Mouse (Mus musculus) left cerebral cortex, adult 11 months (tissue): ENCODE data around the gene Caps2.
"Not testable (repeated sequence)": the region's sequence is repeated elsewhere in the genome, so short reads cannot be mapped to it uniquely, and the experiment has no call there.

ENCODE experiments used
- DNase-seq: peaks from one replicate; pipeline ENCODE4 v3.0.0; 2022; ENCODE audit warnings: low spot score

Gene Caps2

GRCm38 (mm10) chr10:112163168-112163766 is at the start of gene Caps2:
Caps2 (plus strand) TSS chr10:112163621.
- peak; percentile 7 for DNase-seq

- not testable (repeated sequence) for DNase-seq
Observed at GRCm38 (mm10) chr10:112125090-112125489, 38.3 kb upstream of the Caps2 start.

- not testable (repeated sequence) for DNase-seq
Observed at GRCm38 (mm10) chr10:112127682-112128230, 35.7 kb upstream of the Caps2 start.

- DNase-seq, result no peak
Observed at GRCm38 (mm10) chr10:112132194-112132593, 31.2 kb upstream of the Caps2 start.

- peak; percentile 30 for DNase-seq
Observed at GRCm38 (mm10) chr10:112138050-112138870, 25.2 kb upstream of the Caps2 start.

GRCm38 (mm10) chr10:112138871-112139430 is 24.5 kb upstream of the Caps2 start:
- DNase-seq, result no peak

GRCm38 (mm10) chr10:112139834-112140233 is 23.6 kb upstream of the Caps2 start:
- DNase-seq, result no peak

- peak; percentile 83 for DNase-seq
Observed at GRCm38 (mm10) chr10:112159882-112160560, 3.4 kb upstream of the Caps2 start, which contains the start of gene Glipr1l3. Glipr1l3 (minus strand) TSS chr10:112160327.

GRCm38 (mm10) chr10:112177027-112177426 is 13.6 kb downstream of the Caps2 start:
- not testable (repeated sequence) for DNase-seq

GRCm38 (mm10) chr10:112193919-112194318 is 30.5 kb downstream of the Caps2 start:
- not testable (repeated sequence) for DNase-seq

- peak; percentile 42 for DNase-seq
Observed at GRCm38 (mm10) chr10:112203463-112203862, 40.0 kb downstream of the Caps2 start.

- no peak for DNase-seq
Observed at GRCm38 (mm10) chr10:112227073-112227472, 63.7 kb downstream of the Caps2 start.

- not testable (repeated sequence) for DNase-seq
Observed at GRCm38 (mm10) chr10:112229091-112229843, 65.8 kb downstream of the Caps2 start.

- DNase-seq, result not testable (repeated sequence)
Observed at GRCm38 (mm10) chr10:112232733-112233132, 69.3 kb downstream of the Caps2 start.

GRCm38 (mm10) chr10:112235396-112235940 is 72.0 kb downstream of the Caps2 start:
- not testable (repeated sequence) for DNase-seq

- DNase-seq, result no peak
Observed at GRCm38 (mm10) chr10:112248273-112248672, 84.9 kb downstream of the Caps2 start.

- DNase-seq, result no peak
Observed at GRCm38 (mm10) chr10:112263467-112263866, 100.0 kb downstream of the Caps2 start.
